Mouse (Mus musculus) E14TG2a.4 (cell line): Measurements from ENCODE around the gene Svs3a.
"Not testable (repeated sequence)": the region's sequence is repeated elsewhere in the genome, so short reads cannot be mapped to it uniquely, and the experiment has no call there.

Source experiments
- CTCF ChIP-seq: conservative IDR thresholded peaks from 2 replicates; pipeline ENCODE4 v1.5.1; 2014; ENCODE audit warnings: low read length
- POU5F1 ChIP-seq: IDR thresholded peaks from 2 replicates; pipeline ENCODE4 v1.6.1; 2014; ENCODE audit warnings: low read length, borderline replicate concordance

DNA sequence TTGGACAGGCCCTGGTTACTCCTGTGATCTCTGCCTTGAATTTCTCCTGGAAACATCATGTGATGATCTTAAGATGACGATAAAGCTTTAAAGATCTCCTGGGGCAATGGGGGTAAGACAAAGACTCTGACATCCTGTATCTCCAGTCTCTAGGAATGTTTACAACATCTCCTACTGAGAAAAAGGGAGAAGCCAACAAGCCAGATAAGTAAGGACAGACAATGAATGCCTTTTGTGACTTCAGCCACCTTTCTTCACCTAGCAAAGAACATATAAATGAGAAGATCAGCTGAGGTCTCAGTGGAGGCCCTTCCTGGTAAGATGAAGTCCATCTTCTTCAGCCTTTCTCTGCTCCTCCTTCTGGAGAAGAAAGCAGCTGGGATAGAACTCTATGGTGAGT lies at the start of gene Svs3a:
- not testable (repeated sequence) for TF ChIP-seq CTCF, POU5F1
